Mouse (Mus musculus) thymus, adult 2 months (tissue): ENCODE data around the gene Mcoln2. TPM values are rescaled to one million over a fixed set of nuclear protein-coding genes. Genes with fewer than 3 reads are reported as not detected.

Experiments used
- DNase-seq: peaks from one replicate; pipeline ENCODE4 v3.0.0; 2021
- H3K27ac ChIP-seq: fragments of 200-500 bp; 2 replicates; pipeline ENCODE4 v1.5.1; 2012; ENCODE audit warnings: low read length, control low read depth; ENCODE audit not compliant: control insufficient read depth, insufficient read depth
- H3K27me3 ChIP-seq: fragments of 200-500 bp; 2 replicates; pipeline ENCODE4 v1.6.1; 2012; ENCODE audit warnings: mild to moderate bottlenecking, low read length, moderate library complexity, mixed read lengths; ENCODE audit not compliant: control insufficient read depth, insufficient read depth
- H3K36me3 ChIP-seq: fragments of 200-500 bp; 2 replicates; pipeline ENCODE4 v1.6.1; 2012; ENCODE audit warnings: mild to moderate bottlenecking, low read length, moderate library complexity; ENCODE audit not compliant: control insufficient read depth, insufficient read depth
- H3K4me1 ChIP-seq: fragments of 200-500 bp; replicated peaks from 2 replicates; pipeline ENCODE4 v1.6.1; 2012; ENCODE audit warnings: low read length; ENCODE audit not compliant: control insufficient read depth, insufficient read depth
- H3K4me3 ChIP-seq: fragments of 200-500 bp; 2 replicates; pipeline ENCODE4 v1.5.1; 2012; ENCODE audit warnings: mild to moderate bottlenecking, low read length, control low read depth, moderate library complexity; ENCODE audit not compliant: control insufficient read depth, insufficient read depth
- CTCF ChIP-seq: fragments of 200-500 bp; IDR thresholded peaks from 2 replicates; pipeline ENCODE4 v1.5.1; 2012; ENCODE audit warnings: mild to moderate bottlenecking, control low read depth, low read length, moderate library complexity, borderline replicate concordance; ENCODE audit not compliant: control insufficient read depth, poor library complexity, insufficient read depth; ENCODE audit errors: extremely low read depth
- POLR2A ChIP-seq: fragments of 200-500 bp; IDR thresholded peaks from 2 replicates; pipeline ENCODE4 v1.6.1; 2012; ENCODE audit warnings: mild to moderate bottlenecking, low read length, control low read depth, moderate library complexity; ENCODE audit not compliant: control insufficient read depth, poor library complexity, insufficient read depth; ENCODE audit errors: extremely low read depth
- WGBS: fragments of 180-500 bp; shearing (Covaris S2); methylation state at CpG from one replicate; pipeline ENCODE4 v1.1.7; 2018; 5-methylcytosine and 5-hydroxymethylcytosine counted together
- polyA plus RNA-seq: library from polyadenylated mRNA; depleted of rRNA; stranded (reverse); fragments of >200 nt; gene quantifications from 2 replicates; pipeline ENCODE4 v1.2.3, GENCODE M21; 2012; rRNA removed

Mcoln2 gene
- polyA plus RNA-seq, 1 experiment: 3.5 TPM

GRCm38 (mm10) chr3:146232708-146233107, 83.1 kb downstream of the Mcoln2 start:
- Histone ChIP-seq H3K4me3 (no peak overlapping the region), H3K36me3 (no peaks in the 10 kb centered on the region), H3K27me3 (no peaks in the 10 kb centered on the region), H3K4me1 (no peaks in the 10 kb centered on the region), H3K27ac (no peak overlapping the region)
- no peak for DNase-seq
- no peak for TF ChIP-seq CTCF
- WGBS: 74% methylated on average over 7 of the region's 7 CpGs

GRCm38 (mm10) chr3:146233741-146234140, 84.1 kb downstream of the Mcoln2 start:
- TF ChIP-seq POLR2A (no peak), CTCF (no peak)
- Histone ChIP-seq H3K4me3 (no peak overlapping the region), H3K36me3 (no peaks in the 10 kb centered on the region), H3K4me1 (no peaks in the 10 kb centered on the region), H3K27ac (no peak overlapping the region), H3K27me3 (no peaks in the 10 kb centered on the region)
- WGBS: 73% methylated on average over 4 of the region's 4 CpGs
- no peak for DNase-seq

- no peaks in the 10 kb centered on the region for H3K36me3 ChIP-seq
- 62% methylated on average over 10 of the region's 10 CpGs for WGBS
- TF ChIP-seq POLR2A (no peak), CTCF (no peak)
- H3K4me1 ChIP-seq: no peaks in the 10 kb centered on the region
- H3K27ac ChIP-seq: no peak overlapping the region
- DNase-seq: no peak
- no peak overlapping the region for H3K4me3 ChIP-seq
- no peaks in the 10 kb centered on the region for H3K27me3 ChIP-seq
Observed at GRCm38 (mm10) chr3:146234530-146234929, 84.9 kb downstream of the Mcoln2 start.

- Histone ChIP-seq H3K27ac (no peak overlapping the region), H3K36me3 (no peaks in the 10 kb centered on the region), H3K4me3 (no peak overlapping the region), H3K4me1 (no peaks in the 10 kb centered on the region), H3K27me3 (no peaks in the 10 kb centered on the region)
- 89% methylated on average over 8 of the region's 8 CpGs for WGBS
- no peak for DNase-seq
- TF ChIP-seq CTCF (no peak), POLR2A (no peak)
Observed at GRCm38 (mm10) chr3:146236280-146236679, 86.6 kb downstream of the Mcoln2 start.

- no peaks in the 10 kb centered on the region for H3K4me1 ChIP-seq
- no peak overlapping the region for H3K27ac ChIP-seq
- DNase-seq: no peak
- no peaks in the 10 kb centered on the region for H3K27me3 ChIP-seq
- TF ChIP-seq POLR2A (no peak), CTCF (no peak)
- H3K36me3 ChIP-seq: no peaks in the 10 kb centered on the region
- no peak overlapping the region for H3K4me3 ChIP-seq
- WGBS: 95% methylated on average over 5 of the region's 5 CpGs
Observed at GRCm38 (mm10) chr3:146237676-146238075, 88.0 kb downstream of the Mcoln2 start.

- no peak overlapping the region for H3K27ac ChIP-seq
- no peak overlapping the region for H3K4me3 ChIP-seq
- 77% methylated on average over 1 of the region's 1 CpGs for WGBS
- H3K36me3 ChIP-seq: no peaks in the 10 kb centered on the region
- no peaks in the 10 kb centered on the region for H3K27me3 ChIP-seq
- DNase-seq: no peak
- TF ChIP-seq CTCF (no peak), POLR2A (no peak)
- no peaks in the 10 kb centered on the region for H3K4me1 ChIP-seq
Observed at GRCm38 (mm10) chr3:146244630-146245029, 95.0 kb downstream of the Mcoln2 start.

Other genes with a start within 250 kb of the Mcoln2 start
- gene Bcl10, start 227.0 kb upstream of the Mcoln2 start, polyA plus RNA-seq: 17.3 and 21.1 TPM in 2 replicates
- 19.2 and 20.6 TPM in 2 replicates for gene 2410004B18Rik, start 211.8 kb upstream of the Mcoln2 start, polyA plus RNA-seq
- 3.5 and 4.6 TPM in 2 replicates for gene Syde2, start 162.0 kb upstream of the Mcoln2 start, polyA plus RNA-seq
- 0.03 TPM in 1 of 2 replicates, not detected in the other for gene Wdr63, start 41.7 kb upstream of the Mcoln2 start, polyA plus RNA-seq
- 5.9 and 6.1 TPM in 2 replicates for gene Mcoln3, start 32.4 kb upstream of the Mcoln2 start, polyA plus RNA-seq
- gene Lpar3, start 71.1 kb downstream of the Mcoln2 start, polyA plus RNA-seq: 1.9 and 2.3 TPM in 2 replicates